Mouse (Mus musculus) E14TG2a.4 (cell line): ENCODE results near the gene Bcan.
A peak's percentile ranks its signal among the peaks of the same experiment; 100 is the strongest.

Experiments used
- H3K27me3 ChIP-seq: 2 replicates; pipeline ENCODE4 v1.6.1; 2014; ENCODE audit warnings: low read length, control low read depth; ENCODE audit not compliant: insufficient read depth
- H3K36me3 ChIP-seq: 2 replicates; pipeline ENCODE4 v1.6.1; 2014; ENCODE audit warnings: low read length, control low read depth; ENCODE audit not compliant: insufficient read depth
- H3K4me1 ChIP-seq: replicated peaks from 2 replicates; pipeline ENCODE4 v1.6.1; 2014; ENCODE audit warnings: low read depth, low read length, control low read depth
- H3K4me3 ChIP-seq: replicated peaks from 2 replicates; pipeline ENCODE4 v1.5.1; 2014; ENCODE audit warnings: mild to moderate bottlenecking, low read length
- H3K9me3 ChIP-seq: 2 replicates; pipeline ENCODE4 v1.6.1; 2014; ENCODE audit warnings: low read length, control low read depth
- CTCF ChIP-seq: conservative IDR thresholded peaks from 2 replicates; pipeline ENCODE4 v1.5.1; 2014; ENCODE audit warnings: low read length
- NANOG ChIP-seq: IDR thresholded peaks from 2 replicates; pipeline ENCODE4 v1.6.1; 2014; ENCODE audit warnings: borderline replicate concordance, low read length, mixed read lengths
- POU5F1 ChIP-seq: IDR thresholded peaks from 2 replicates; pipeline ENCODE4 v1.6.1; 2014; ENCODE audit warnings: low read length, borderline replicate concordance

Bcan gene

DNA sequence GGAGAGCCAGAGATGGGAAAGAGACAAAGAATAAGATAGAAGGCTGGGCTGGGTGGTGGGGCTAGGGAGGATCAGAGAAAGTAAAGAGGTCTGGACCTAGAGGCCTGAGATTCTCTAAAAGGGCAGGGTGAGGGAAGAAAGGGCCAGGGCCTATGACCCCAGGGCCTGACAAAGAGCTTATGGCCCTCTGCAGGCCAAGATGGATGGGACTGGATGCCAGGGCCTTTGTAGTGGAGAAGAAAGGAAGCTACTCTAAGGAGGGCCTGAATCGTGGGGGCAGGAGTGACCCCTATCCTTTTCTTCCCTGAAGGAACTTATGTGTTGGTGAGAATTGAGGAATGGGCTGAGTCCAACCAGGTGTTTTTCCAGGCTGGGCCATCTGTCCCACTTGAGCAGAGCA lies 42.0 kb downstream of the Bcan start:
- H3K27me3 ChIP-seq, result peaks cover 89% of the 10 kb centered on the region
- TF ChIP-seq CTCF (no peak), POU5F1 (no peak), NANOG (no peak)
- H3K4me3 ChIP-seq, result no peak overlapping the region

GRCm38 (mm10) chr3:87952440-87952839 lies 47.6 kb downstream of the Bcan start:
- Histone ChIP-seq H3K9me3 (no peaks in the 10 kb centered on the region), H3K4me1 (peaks cover 59% of the 10 kb centered on the region), H3K4me3 (peak overlapping the region; percentile 53), H3K27me3 (peaks cover 95% of the 10 kb centered on the region), H3K36me3 (peaks cover 4% of the 10 kb centered on the region; the same call in 1 of the 2 replicates)
- TF ChIP-seq POU5F1 (no peak), NANOG (no peak), CTCF (no peak)

More for the DNA sequence above, 42.0 kb downstream of the Bcan start:
- H3K4me1 ChIP-seq, result peaks cover 27% of the 10 kb centered on the region
- peaks cover 4% of the 10 kb centered on the region; the same call in 1 of the 2 replicates for H3K36me3 ChIP-seq
- no peaks in the 10 kb centered on the region for H3K9me3 ChIP-seq

GRCm38 (mm10) chr3:87951946-87952345 lies 48.1 kb downstream of the Bcan start:
- TF ChIP-seq POU5F1 (no peak), NANOG (no peak), CTCF (no peak)
- Histone ChIP-seq H3K36me3 (peaks cover 4% of the 10 kb centered on the region; the same call in 1 of the 2 replicates), H3K27me3 (peaks cover 97% of the 10 kb centered on the region)

GRCm38 (mm10) chr3:87949955-87950515 lies 50.0 kb downstream of the Bcan start:
- TF ChIP-seq NANOG (no peak), CTCF (no peak), POU5F1 (no peak)
- peaks cover 12% of the 10 kb centered on the region for H3K36me3 ChIP-seq

More at GRCm38 (mm10) chr3:87951946-87952345, 48.1 kb downstream of the Bcan start:
- Histone ChIP-seq H3K9me3 (no peaks in the 10 kb centered on the region), H3K4me1 (peaks cover 64% of the 10 kb centered on the region), H3K4me3 (peak overlapping the region; percentile 53)

DNA sequence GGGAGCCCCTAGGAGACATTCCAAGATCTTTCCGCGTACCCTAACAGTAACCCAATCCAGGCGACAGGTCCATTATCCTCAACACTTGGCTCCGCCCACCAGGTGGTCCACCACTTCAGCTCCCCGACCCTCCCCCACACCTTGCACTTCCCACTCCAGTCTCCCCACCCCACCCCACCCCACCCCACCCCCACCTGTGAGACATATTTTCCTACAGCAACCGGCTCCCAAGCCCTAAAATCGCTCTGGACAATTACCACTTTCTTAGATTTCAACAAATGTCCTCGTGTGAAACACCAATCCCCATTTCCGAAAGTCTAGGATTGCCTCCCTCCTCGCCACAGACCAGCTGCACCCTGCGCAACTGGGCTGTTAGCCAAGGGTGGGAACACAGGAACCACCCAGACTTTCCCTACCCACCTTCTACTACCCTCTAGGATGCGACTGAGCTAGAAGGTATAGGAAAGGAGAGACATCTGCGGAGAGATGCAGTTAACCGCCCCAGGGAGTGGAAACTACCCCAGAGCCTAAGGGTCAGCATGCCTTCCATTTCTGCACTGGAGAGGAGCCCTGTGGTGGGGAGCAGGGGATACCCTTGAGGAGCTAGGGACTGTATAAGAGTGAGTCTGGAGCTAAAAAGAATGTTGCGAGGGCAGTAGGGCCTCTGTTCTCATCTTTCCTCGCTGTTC lies 50.6 kb downstream of the Bcan start:
- Histone ChIP-seq H3K4me3 (peak overlapping the region; percentile 60), H3K36me3 (peaks cover 18% of the 10 kb centered on the region), H3K4me1 (peaks cover 90% of the 10 kb centered on the region), H3K9me3 (no peaks in the 10 kb centered on the region), H3K27me3 (peaks cover 90% of the 10 kb centered on the region)
- TF ChIP-seq POU5F1 (no peak), NANOG (no peak), CTCF (no peak)

More at GRCm38 (mm10) chr3:87949955-87950515, 50.0 kb downstream of the Bcan start:
- H3K9me3 ChIP-seq, result no peaks in the 10 kb centered on the region
- H3K27me3 ChIP-seq, result peaks cover 96% of the 10 kb centered on the region
- H3K4me3 ChIP-seq, result peak overlapping the region; percentile 56
- peaks cover 83% of the 10 kb centered on the region for H3K4me1 ChIP-seq

DNA sequence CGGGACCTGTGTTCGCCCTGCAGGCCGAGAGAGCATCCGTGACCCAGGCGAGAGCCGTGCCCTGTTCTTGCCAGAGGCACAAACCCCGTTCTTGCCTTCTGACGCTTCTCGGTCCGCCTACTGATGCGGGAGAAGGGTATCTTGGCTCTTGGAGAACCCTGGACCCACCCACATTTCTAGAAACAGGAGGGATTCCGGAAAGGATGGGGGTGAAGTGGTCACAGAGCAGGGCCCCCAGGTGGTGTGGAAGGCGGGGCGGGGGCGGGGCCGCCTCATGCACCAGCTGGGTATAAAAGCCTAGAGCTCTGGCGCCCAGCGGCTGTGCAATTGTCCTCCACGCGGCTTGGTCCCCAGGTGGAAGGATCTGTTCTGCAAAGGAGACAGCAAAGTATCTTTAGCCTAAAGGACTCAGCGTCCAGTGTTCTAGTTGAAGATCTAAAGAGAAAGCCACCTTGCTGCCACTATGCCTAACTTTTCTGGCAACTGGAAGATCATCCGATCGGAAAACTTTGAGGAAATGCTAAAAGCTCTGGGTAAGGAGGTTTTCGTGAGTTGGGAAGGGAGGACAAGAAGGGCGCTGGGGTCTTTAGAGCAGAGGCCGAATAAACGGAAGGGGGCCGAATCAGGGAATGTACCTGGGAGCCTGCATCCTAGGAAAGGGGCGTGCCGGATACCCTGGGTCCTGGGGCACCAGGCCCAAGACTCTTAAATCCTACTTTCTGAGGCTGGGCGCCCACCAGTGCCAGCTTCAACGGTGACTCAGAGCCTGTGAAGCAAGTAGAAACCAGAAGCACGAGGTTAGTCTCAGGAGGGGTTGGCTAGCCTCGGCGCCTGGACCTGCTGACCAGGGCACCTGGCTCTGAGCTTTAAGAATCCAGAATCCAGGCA lies 51.4 kb downstream of the Bcan start, which contains the start of gene Crabp2:
TSS of gene Crabp2 (plus strand) at position 289 of the 888 bp plus-strand sequence.
- Histone ChIP-seq H3K36me3 (peaks cover 26% of the 10 kb centered on the region), H3K4me1 (peaks cover 97% of the 10 kb centered on the region)
- no peak for TF ChIP-seq NANOG
- no peak for TF ChIP-seq POU5F1
- no peak for TF ChIP-seq CTCF

GRCm38 (mm10) chr3:87947811-87948199 lies 52.2 kb downstream of the Bcan start:
- peaks cover 30% of the 10 kb centered on the region for H3K36me3 ChIP-seq
- no peaks in the 10 kb centered on the region for H3K9me3 ChIP-seq
- peak overlapping the region; percentile 60 for H3K4me3 ChIP-seq
- TF ChIP-seq POU5F1 (no peak), NANOG (no peak), CTCF (no peak)
- H3K4me1 ChIP-seq, result peaks cover 91% of the 10 kb centered on the region
- peaks cover 74% of the 10 kb centered on the region for H3K27me3 ChIP-seq

More for the DNA sequence above, 51.4 kb downstream of the Bcan start, which contains the start of gene Crabp2:
- peaks cover 82% of the 10 kb centered on the region for H3K27me3 ChIP-seq
- peak within 1 kb of the TSS; percentile 60 for H3K4me3 ChIP-seq
- no peaks in the 10 kb centered on the region for H3K9me3 ChIP-seq

DNA sequence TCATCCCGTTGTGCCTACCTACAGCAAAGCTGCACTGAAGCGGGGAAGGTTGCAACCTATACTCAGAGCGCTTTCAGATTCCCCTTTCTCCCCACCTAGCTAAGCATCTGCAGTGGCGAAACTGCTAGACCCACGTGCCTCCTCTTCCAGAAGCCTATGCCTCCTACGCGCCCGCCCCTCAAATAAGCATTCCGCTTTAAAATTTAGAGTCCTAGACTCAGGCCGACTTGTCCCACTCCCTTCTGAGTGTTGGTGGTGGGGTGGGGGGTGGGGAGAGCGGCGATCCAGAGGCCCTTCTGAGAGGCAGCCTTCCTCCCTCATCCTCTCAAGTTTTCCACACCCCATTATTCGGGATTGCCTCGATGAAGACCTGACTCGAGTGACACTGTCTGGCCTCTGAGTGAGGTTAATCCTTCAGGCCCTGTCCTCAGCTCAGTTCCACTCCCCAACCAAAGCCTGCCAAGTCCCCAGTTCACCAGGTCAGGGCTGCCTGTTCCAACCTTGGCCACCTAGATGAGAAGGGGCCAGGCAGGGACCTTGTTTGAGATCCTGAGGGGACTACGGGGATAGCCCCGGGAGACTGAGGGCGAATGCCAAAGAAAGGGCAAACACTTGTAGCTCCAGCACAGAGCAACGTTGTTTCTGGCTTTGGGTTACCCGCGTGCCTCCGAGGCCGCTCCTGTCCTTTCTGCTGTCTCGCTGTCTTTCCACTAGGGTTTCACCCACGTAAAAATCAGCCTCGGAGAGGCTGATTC lies 52.8 kb downstream of the Bcan start:
- peaks cover 85% of the 10 kb centered on the region for H3K4me1 ChIP-seq
- TF ChIP-seq NANOG (no peak), CTCF (no peak), POU5F1 (no peak)
- H3K4me3 ChIP-seq, result peak overlapping the region; percentile 48
- peaks cover 36% of the 10 kb centered on the region for H3K36me3 ChIP-seq
- H3K9me3 ChIP-seq, result no peaks in the 10 kb centered on the region
- H3K27me3 ChIP-seq, result peaks cover 68% of the 10 kb centered on the region

GRCm38 (mm10) chr3:87946541-87946860 lies 53.5 kb downstream of the Bcan start:
- TF ChIP-seq POU5F1 (no peak), NANOG (no peak), CTCF (no peak)
- H3K27me3 ChIP-seq, result peaks cover 61% of the 10 kb centered on the region
- H3K4me1 ChIP-seq, result peaks cover 78% of the 10 kb centered on the region
- peak overlapping the region; percentile 48 for H3K4me3 ChIP-seq
- no peaks in the 10 kb centered on the region for H3K9me3 ChIP-seq
- peaks cover 43% of the 10 kb centered on the region for H3K36me3 ChIP-seq
